ENCODE assay signal across 12 mouse cellular contexts in genomic region chr2:74747006-74747405, GRCm38 (mm10). TPM values are rescaled to one million over a fixed set of nuclear protein-coding genes. Genes with fewer than 3 reads are reported as not detected.
DNase-seq lines count a peak whose midpoint lies in the region; ATAC-seq and TF ChIP-seq lines count a peak whose summit lies in the region.
"Had no signal": no experiment of that assay in that cellular context is flagged by ENCODE, and none has a peak within 500 bp of the region (broad histone marks: within the 10 kb centered on the region; RNA-seq: fewer than 3 reads in every experiment).

No protein-coding gene starts in this region.

- 0 out of 2 replicates have a peak, but pooled peaks have one; percentile 9 for ATAC-seq in kidney, postnatal 0 days (replicated peaks; ENCODE audit: low FRiP score, low read depth)
- no peak for ATAC-seq in hindbrain, postnatal 0 days
- no peak for ATAC-seq in neural tube, embryonic 15.5 days (ENCODE audit: low FRiP score)
- no peak for ATAC-seq in frontal cortex, adult (ENCODE audit: low TSS enrichment)

- peak overlapping the region; percentile 18; the same call in 1 of the 2 replicates for H3K4me3 ChIP-seq in kidney, postnatal 0 days (replicated peaks; ENCODE audit: low read depth, low read length)
- peak overlapping the region; percentile 24 for H3K4me3 ChIP-seq in hindbrain, postnatal 0 days (ENCODE audit: low read length)
- peak overlapping the region; percentile 24 for H3K4me3 ChIP-seq in neural tube, embryonic 15.5 days (replicated peaks)

- H3K27ac ChIP-seq in kidney, postnatal 0 days, result peak overlapping the region; percentile 43
- peak overlapping the region; percentile 78 for H3K27ac ChIP-seq in hindbrain, postnatal 0 days
- H3K27ac ChIP-seq in neural tube, embryonic 15.5 days (replicated peaks), result peak overlapping the region; percentile 78

- H3K4me1 ChIP-seq in kidney, postnatal 0 days (replicated peaks; ENCODE audit: insufficient read depth, low read length), result peaks cover 17% of the 10 kb centered on the region; the same call in 1 of the 2 replicates
- H3K4me1 ChIP-seq in hindbrain, postnatal 0 days (ENCODE audit: insufficient read depth, low read length), result no peaks in the 10 kb centered on the region
- H3K4me1 ChIP-seq in neural tube, embryonic 15.5 days, result peaks cover 58% of the 10 kb centered on the region

- WGBS in kidney, postnatal 0 days, result 29% methylated on average over 24 of the region's 24 CpGs
- WGBS in hindbrain, postnatal 0 days, result 4% methylated on average over 24 of the region's 24 CpGs
- 7% methylated on average over 24 of the region's 24 CpGs for WGBS in neural tube, embryonic 15.5 days

- peak overlapping the region; percentile 40 for H3K4me2 ChIP-seq in kidney, postnatal 0 days (ENCODE audit: low read length)
- peak overlapping the region; percentile 51 for H3K4me2 ChIP-seq in hindbrain, postnatal 0 days (ENCODE audit: low read depth, low read length)
- peak overlapping the region; percentile 62 for H3K4me2 ChIP-seq in neural tube, embryonic 15.5 days

- DNase-seq in adrenal gland, adult 2 months, result peak; percentile 55
- no peak for DNase-seq in adrenal gland, adult 8-10 months
- DNase-seq in kidney, postnatal 0 days (ENCODE audit: low spot score), result no peak
- DNase-seq in kidney, adult 8-10 months, result no peak
- peak; percentile 38 for DNase-seq in hindbrain, postnatal 0 days (ENCODE audit: low spot score)
- no peak for DNase-seq in cerebellum, adult 8-10 months
- DNase-seq: heart, postnatal 4 days; lung, postnatal 10 days had no signal

- no peaks in the 10 kb centered on the region; the same call in 1 of the 2 replicates for H3K27me3 ChIP-seq in kidney, postnatal 0 days (ENCODE audit: insufficient read depth, low read length)
- peaks cover 88% of the 10 kb centered on the region for H3K27me3 ChIP-seq in hindbrain, postnatal 0 days (ENCODE audit: insufficient read depth, low read length)
- H3K27me3 ChIP-seq in neural tube, embryonic 15.5 days (replicated peaks), result no peaks in the 10 kb centered on the region

- no peaks in the 10 kb centered on the region for H3K9me3 ChIP-seq in kidney, postnatal 0 days (replicated peaks; ENCODE audit: low read length)
- no peaks in the 10 kb centered on the region for H3K9me3 ChIP-seq in hindbrain, postnatal 0 days (ENCODE audit: low read length)
- no peaks in the 10 kb centered on the region for H3K9me3 ChIP-seq in neural tube, embryonic 15.5 days (replicated peaks)

- no peaks in the 10 kb centered on the region for H3K36me3 ChIP-seq in kidney, postnatal 0 days (ENCODE audit: insufficient read depth, low read length)
- H3K36me3 ChIP-seq in hindbrain, postnatal 0 days (ENCODE audit: insufficient read depth, low read length), result no peaks in the 10 kb centered on the region
- H3K36me3 ChIP-seq in neural tube, embryonic 15.5 days, result 0 out of 2 replicates have a peak, but pooled peaks cover 6% of the 10 kb centered on the region

- no peak for TF ChIP-seq CTCF in kidney, postnatal 0 days (IDR thresholded peaks at IDR 0.05; ENCODE audit: low read depth)
- TF ChIP-seq CTCF in hindbrain, postnatal 0 days (IDR thresholded peaks at IDR 0.05; ENCODE audit: low read depth), result no peak

- H3K9ac ChIP-seq in kidney, postnatal 0 days (ENCODE audit: low read depth, low read length), result peak overlapping the region; percentile 48
- peak overlapping the region; percentile 38 for H3K9ac ChIP-seq in hindbrain, postnatal 0 days (replicated peaks; ENCODE audit: low read length)
- peak overlapping the region; percentile 36 for H3K9ac ChIP-seq in neural tube, embryonic 15.5 days (replicated peaks)

RNA-seq across cellular contexts. Expression of gene Hoxd1, which starts 15.8 kb away (rescaled TPM):
- total RNA-seq in adrenal gland, adult 2 months (2021), result not detected
- not detected in 2 replicates for polyA plus RNA-seq in adrenal gland, adult 2 months (2012; rRNA removed)
- total RNA-seq in adrenal gland, adult 8-10 months (2022), result not detected
- polyA plus RNA-seq in kidney, postnatal 0 days (2015; fragmentation: Nextera tagmentation; extraction: Ambion mirVana), result 1.2 and 1.8 TPM in 2 replicates
- total RNA-seq in hindbrain, postnatal 0 days (2014; rRNA removed), result 0.26 and 1.7 TPM in 2 replicates
- polyA plus RNA-seq in hindbrain, postnatal 0 days (2015; fragmentation: Nextera tagmentation; extraction: Ambion mirVana), result 0.43 and 0.46 TPM in 2 replicates
- 1.7 and 2.1 TPM in 2 replicates for polyA plus RNA-seq in neural tube, embryonic 15.5 days (2015; fragmentation: Nextera tagmentation; extraction: Ambion mirVana)
- total RNA-seq: heart, postnatal 4 days had no signal
- polyA plus RNA-seq: small intestine, adult 2 months had no signal

RNA-seq across cellular contexts. Expression of gene Gm28230, which starts 20.5 kb away (rescaled TPM):
- 1 to 10 TPM; 1.3 to 2.5 TPM for total RNA-seq in adrenal gland, adult 2 months (2021)
- polyA plus RNA-seq in adrenal gland, adult 2 months (2012; rRNA removed), result 1.3 and 2.7 TPM in 2 replicates
- 1 to 10 TPM; 1.3 to 3.6 (median 3.2) TPM for total RNA-seq in adrenal gland, adult 8-10 months (2022)
- 1.1 and 1.3 TPM in 2 replicates for polyA plus RNA-seq in kidney, postnatal 0 days (2015; fragmentation: Nextera tagmentation; extraction: Ambion mirVana)
- total RNA-seq in hindbrain, postnatal 0 days (2014; rRNA removed), result 1.3 and 3.5 TPM in 2 replicates
- polyA plus RNA-seq in hindbrain, postnatal 0 days (2015; fragmentation: Nextera tagmentation; extraction: Ambion mirVana), result 0.37 and 0.70 TPM in 2 replicates
- 0.96 and 2.0 TPM in 2 replicates for polyA plus RNA-seq in neural tube, embryonic 15.5 days (2015; fragmentation: Nextera tagmentation; extraction: Ambion mirVana)
- total RNA-seq: heart, postnatal 4 days; left cerebral cortex, adult 8-10 months had no signal

RNA-seq across cellular contexts. Expression of gene Hoxd4, which starts 35.3 kb away (rescaled TPM):
- total RNA-seq in adrenal gland, adult 2 months (2021), result 10 to 100 TPM; 16.7 to 19.3 TPM
- 72.3 and 92.5 TPM in 2 replicates for polyA plus RNA-seq in adrenal gland, adult 2 months (2012; rRNA removed)
- 10 to 100 TPM; 16.8 to 37.2 (median 31.3) TPM for total RNA-seq in adrenal gland, adult 8-10 months (2022)
- polyA plus RNA-seq in kidney, postnatal 0 days (2015; fragmentation: Nextera tagmentation; extraction: Ambion mirVana), result 3.3 and 4.4 TPM in 2 replicates
- 13.9 and 18.1 TPM in 2 replicates for total RNA-seq in hindbrain, postnatal 0 days (2014; rRNA removed)
- polyA plus RNA-seq in hindbrain, postnatal 0 days (2015; fragmentation: Nextera tagmentation; extraction: Ambion mirVana), result 1.6 and 1.9 TPM in 2 replicates
- 4.3 and 4.5 TPM in 2 replicates for polyA plus RNA-seq in neural tube, embryonic 15.5 days (2015; fragmentation: Nextera tagmentation; extraction: Ambion mirVana)
- total RNA-seq: left cerebral cortex, adult 8-10 months had no signal

RNA-seq across cellular contexts. Expression of gene Hoxd3, which starts 35.3 kb away (rescaled TPM):
- total RNA-seq in adrenal gland, adult 2 months (2021), result 1 to 10 TPM in 1 of 2 experiments, under 1 TPM in 1; 0.62 to 1.0 TPM
- 10.6 and 11.1 TPM in 2 replicates for polyA plus RNA-seq in adrenal gland, adult 2 months (2012; rRNA removed)
- 1 to 10 TPM in 3 of 4 experiments, under 1 TPM in 1; 0.73 to 1.9 (median 1.5) TPM for total RNA-seq in adrenal gland, adult 8-10 months (2022)
- polyA plus RNA-seq in kidney, postnatal 0 days (2015; fragmentation: Nextera tagmentation; extraction: Ambion mirVana), result 7.9 and 8.0 TPM in 2 replicates
- total RNA-seq in hindbrain, postnatal 0 days (2014; rRNA removed), result 31.3 and 36.8 TPM in 2 replicates
- 25.2 and 26.3 TPM in 2 replicates for polyA plus RNA-seq in hindbrain, postnatal 0 days (2015; fragmentation: Nextera tagmentation; extraction: Ambion mirVana)
- 14.5 and 29.1 TPM in 2 replicates for polyA plus RNA-seq in neural tube, embryonic 15.5 days (2015; fragmentation: Nextera tagmentation; extraction: Ambion mirVana)
- total RNA-seq: left cerebral cortex, adult 8-10 months had no signal

RNA-seq across cellular contexts. Expression of gene Hoxd8, which starts 42.6 kb away (rescaled TPM):
- 10 to 100 TPM; 27.9 to 34.7 TPM for total RNA-seq in adrenal gland, adult 2 months (2021)
- polyA plus RNA-seq in adrenal gland, adult 2 months (2012; rRNA removed), result 19.7 and 52.7 TPM in 2 replicates
- 10 to 100 TPM; 33.3 to 45.8 (median 36.6) TPM for total RNA-seq in adrenal gland, adult 8-10 months (2022)
- polyA plus RNA-seq in kidney, postnatal 0 days (2015; fragmentation: Nextera tagmentation; extraction: Ambion mirVana), result 73.4 and 76.7 TPM in 2 replicates
- 0.37 and 9.2 TPM in 2 replicates for total RNA-seq in hindbrain, postnatal 0 days (2014; rRNA removed)
- 0.21 TPM in 1 of 2 replicates, not detected in the other for polyA plus RNA-seq in hindbrain, postnatal 0 days (2015; fragmentation: Nextera tagmentation; extraction: Ambion mirVana)
- 12.4 and 12.5 TPM in 2 replicates for polyA plus RNA-seq in neural tube, embryonic 15.5 days (2015; fragmentation: Nextera tagmentation; extraction: Ambion mirVana)
- total RNA-seq: left cerebral cortex, adult 8-10 months had no signal

Comparison
In these comparisons a context has a peak if more than half of its experiments do, and no peak if none do; other contexts are left out.
1. DNase-seq: peak in adrenal gland, adult 2 months (single experiment) and hindbrain, postnatal 0 days (single experiment); none in adrenal gland, adult 8-10 months (single experiment), kidney, postnatal 0 days (single experiment), kidney, adult 8-10 months (0 of 2) and cerebellum, adult 8-10 months (single experiment).
2. RNA of gene Hoxd4, which starts 35.3 kb away (polyA plus RNA-seq): 72.3 to 92.5 TPM in adrenal gland, adult 2 months; 3.3 to 4.4 TPM in kidney, postnatal 0 days, 4.3 to 4.5 TPM in neural tube, embryonic 15.5 days and 1.6 to 1.9 TPM in hindbrain, postnatal 0 days; every median in the first group is over 10 times any median in the second.
3. Peak in every context shown above with its lines, with median percentiles within 50 percentile points of each other: H3K27ac ChIP-seq, H3K4me2 ChIP-seq, H3K4me3 ChIP-seq and H3K9ac ChIP-seq.